Mouse (Mus musculus) kidney, postnatal 36 days (tissue): ENCODE results near the gene Arhgef3.
"Not testable (repeated sequence)": the region's sequence is repeated elsewhere in the genome, so short reads cannot be mapped to it uniquely, and the experiment has no call there.

ENCODE experiments used
- DNase-seq, 2 experiments: peaks; one replicate each; pipeline ENCODE4 v3.0.0; 2021 to 2022; ENCODE audit warnings: mixed read lengths in 2 of 2

Gene Arhgef3

GRCm38 (mm10) chr14:27198490-27199089, 83.9 kb downstream of the Arhgef3 start:
- DNase-seq, result no peak

GRCm38 (mm10) chr14:27199119-27199518, 84.4 kb downstream of the Arhgef3 start:
- no peak for DNase-seq

GRCm38 (mm10) chr14:27199870-27200269, 85.2 kb downstream of the Arhgef3 start:
- no peak for DNase-seq

- DNase-seq, result no peak
Measured at GRCm38 (mm10) chr14:27200743-27201576, 86.3 kb downstream of the Arhgef3 start.

- no peak for DNase-seq
Measured at GRCm38 (mm10) chr14:27201824-27202223, 87.1 kb downstream of the Arhgef3 start.

GRCm38 (mm10) chr14:27204704-27205103, 90.0 kb downstream of the Arhgef3 start:
- DNase-seq, result no peak

GRCm38 (mm10) chr14:27206443-27206842, 91.7 kb downstream of the Arhgef3 start:
- DNase-seq, result no peak

GRCm38 (mm10) chr14:27209542-27209941, 94.8 kb downstream of the Arhgef3 start:
- no peak for DNase-seq

- not testable (repeated sequence) for DNase-seq
Measured at GRCm38 (mm10) chr14:27210801-27211200, 96.1 kb downstream of the Arhgef3 start.

GRCm38 (mm10) chr14:27211743-27212445, 97.2 kb downstream of the Arhgef3 start:
- no peak for DNase-seq

GRCm38 (mm10) chr14:27214232-27214631, 99.5 kb downstream of the Arhgef3 start:
- no peak for DNase-seq

- no peak for DNase-seq
Measured at GRCm38 (mm10) chr14:27219668-27220067, 105.0 kb downstream of the Arhgef3 start.

GRCm38 (mm10) chr14:27220297-27220696, 105.6 kb downstream of the Arhgef3 start:
- no peak for DNase-seq

- no peak for DNase-seq
Measured at GRCm38 (mm10) chr14:27224636-27225035, 109.9 kb downstream of the Arhgef3 start.

- DNase-seq, result peak; percentile 45 to 50
Measured at GRCm38 (mm10) chr14:27226288-27226687, 111.6 kb downstream of the Arhgef3 start.

GRCm38 (mm10) chr14:27228288-27228687, 113.6 kb downstream of the Arhgef3 start:
- DNase-seq, result no peak

GRCm38 (mm10) chr14:27228941-27229371, 114.3 kb downstream of the Arhgef3 start:
- no peak for DNase-seq

- DNase-seq, result peak; percentile 56 to 63
Measured at GRCm38 (mm10) chr14:27229441-27230147, 114.9 kb downstream of the Arhgef3 start.

- peak; percentile 39 to 43 for DNase-seq
Measured at GRCm38 (mm10) chr14:27230262-27231022, 115.7 kb downstream of the Arhgef3 start.

- no peak for DNase-seq
Measured at GRCm38 (mm10) chr14:27231506-27231905, 116.8 kb downstream of the Arhgef3 start.

GRCm38 (mm10) chr14:27231974-27232780, 117.5 kb downstream of the Arhgef3 start:
- no peak for DNase-seq
